Mouse (Mus musculus) myocyte (in vitro differentiated cells): Measurements from ENCODE around the gene Krtap11-1. TPM values are rescaled to one million over a fixed set of nuclear protein-coding genes. Genes with fewer than 3 reads are reported as not detected.

Experiments
- H3K27me3 ChIP-seq: one replicate; pipeline ENCODE4 v1.6.1; 2011; ENCODE audit not compliant: control insufficient read depth, insufficient read depth, insufficient read length
- H3K36me3 ChIP-seq: one replicate; pipeline ENCODE4 v1.6.1; 2011; ENCODE audit not compliant: control insufficient read depth, insufficient read depth
- H3K4me2 ChIP-seq: one replicate; pipeline ENCODE4 v1.6.1; 2011; ENCODE audit warnings: low read depth, control low read depth
- H3K4me3 ChIP-seq: one replicate; pipeline ENCODE4 v1.5.1; 2011; ENCODE audit warnings: mild to moderate bottlenecking, control low read depth, moderate library complexity
- H3K79me2 ChIP-seq: one replicate; pipeline ENCODE4 v1.6.1; 2011; ENCODE audit not compliant: control insufficient read depth, insufficient read depth
- H3ac ChIP-seq: one replicate; pipeline ENCODE4 v1.6.1; 2011; ENCODE audit not compliant: control insufficient read depth, insufficient read length
- CEBPB ChIP-seq: IDR thresholded peaks from 2 replicates; pipeline ENCODE4 v1.6.1; 2011; ENCODE audit warnings: mild to moderate bottlenecking, moderate library complexity; ENCODE audit not compliant: poor library complexity, insufficient read depth, severe bottlenecking
- E2F4 ChIP-seq: IDR thresholded peaks from one replicate; pipeline ENCODE4 v1.6.1; 2011; ENCODE audit warnings: mild to moderate bottlenecking, control low read depth, moderate library complexity; ENCODE audit not compliant: insufficient read depth
- MAX ChIP-seq: IDR thresholded peaks from one replicate; pipeline ENCODE4 v1.6.1; 2011; ENCODE audit warnings: low read depth, mild to moderate bottlenecking, control low read depth
- MYOD1 ChIP-seq, 3 experiments: IDR thresholded peaks; one replicate each; pipeline ENCODE4 v1.6.1; 2011; ENCODE audit warnings: control low read depth in 2 of 3, low read depth in 2 of 3, mild to moderate bottlenecking in 2 of 3, moderate library complexity in 1 of 3; ENCODE audit not compliant: insufficient read length in 2 of 3, control insufficient read depth in 1 of 3
- MYOG ChIP-seq, 3 experiments: IDR thresholded peaks; one replicate each; pipeline ENCODE4 v1.6.1; 2011; ENCODE audit warnings: control low read depth in 2 of 3, low read depth in 2 of 3, mild to moderate bottlenecking in 2 of 3; ENCODE audit not compliant: insufficient read length in 2 of 3, control insufficient read depth in 1 of 3, insufficient read depth in 1 of 3
- POLR2A ChIP-seq: IDR thresholded peaks from one replicate; pipeline ENCODE4 v1.6.1; 2011; ENCODE audit warnings: low read depth, mild to moderate bottlenecking, control low read depth, moderate library complexity; ENCODE audit not compliant: insufficient read length
- POLR2AphosphoS2 ChIP-seq: IDR thresholded peaks from one replicate; pipeline ENCODE4 v1.6.1; 2011; ENCODE audit warnings: low read depth, control low read depth; ENCODE audit not compliant: insufficient read length
- REST ChIP-seq: IDR thresholded peaks from one replicate; pipeline ENCODE4 v1.6.1; 2011; ENCODE audit warnings: mild to moderate bottlenecking, control low read depth, moderate library complexity; ENCODE audit not compliant: insufficient read depth, insufficient read length
- SRF ChIP-seq: IDR thresholded peaks from one replicate; pipeline ENCODE4 v1.6.1; 2011; ENCODE audit warnings: low read depth; ENCODE audit not compliant: control insufficient read depth, insufficient read length
- TCF12 ChIP-seq: IDR thresholded peaks from one replicate; pipeline ENCODE4 v1.6.1; 2011; ENCODE audit warnings: mild to moderate bottlenecking, control low read depth; ENCODE audit not compliant: poor library complexity, insufficient read depth, severe bottlenecking
- TCF3 ChIP-seq: IDR thresholded peaks from one replicate; pipeline ENCODE4 v1.6.1; 2011; ENCODE audit warnings: low read depth, control low read depth; ENCODE audit not compliant: insufficient read length
- USF1 ChIP-seq: IDR thresholded peaks from one replicate; pipeline ENCODE4 v1.6.1; 2011; ENCODE audit warnings: low read depth, mild to moderate bottlenecking, control low read depth, moderate library complexity
- polyA plus RNA-seq: library from polyadenylated mRNA; unstranded; fragments of >200 nt; fragmentation: generic; extraction: Trizol; gene quantifications from one replicate; pipeline ENCODE4 v1.2.1, GENCODE M21; 2012; ENCODE audit warnings: missing spikeins

Gene Krtap11-1
- polyA plus RNA-seq, 1 experiment: not detected

- Histone ChIP-seq H3ac (no peak overlapping the region), H3K4me2 (no peak overlapping the region), H3K4me3 (no peak overlapping the region), H3K79me2 (no peaks in the 10 kb centered on the region), H3K27me3 (no peaks in the 10 kb centered on the region), H3K36me3 (no peaks in the 10 kb centered on the region)
- TF ChIP-seq SRF (no peak), USF1 (no peak), CEBPB (no peak), TCF3 (no peak), POLR2A (no peak), MAX (no peak), TCF12 (no peak), E2F4 (no peak), REST (no peak), MYOD1 (IDR thresholded peaks at IDR 0.05; ENCODE audit: control insufficient read depth in 1 of 3, insufficient read length in 2 of 3, low read depth in 2 of 3) (no peak), MYOG (IDR thresholded peaks at IDR 0.05; ENCODE audit: control insufficient read depth in 1 of 3, insufficient read depth in 1 of 3, insufficient read length in 2 of 3, low read depth in 2 of 3) (no peak), POLR2AphosphoS2 (no peak)
Observed at GRCm38 (mm10) chr16:89570516-89570915, 467 bp downstream of the Krtap11-1 start.

- no peaks in the 10 kb centered on the region for H3K36me3 ChIP-seq
- TF ChIP-seq SRF: no peak
- no peak for TF ChIP-seq USF1
- no peak for TF ChIP-seq MYOG (IDR thresholded peaks at IDR 0.05; ENCODE audit: control insufficient read depth in 1 of 3, insufficient read depth in 1 of 3, insufficient read length in 2 of 3, low read depth in 2 of 3)
- TF ChIP-seq REST: no peak
- TF ChIP-seq E2F4: no peak
- TF ChIP-seq POLR2AphosphoS2: no peak
- no peak for TF ChIP-seq TCF3
- no peak for TF ChIP-seq MAX
- TF ChIP-seq TCF12: no peak
- TF ChIP-seq POLR2A: no peak
- TF ChIP-seq CEBPB: no peak
- no peak for TF ChIP-seq MYOD1 (IDR thresholded peaks at IDR 0.05; ENCODE audit: control insufficient read depth in 1 of 3, insufficient read length in 2 of 3, low read depth in 2 of 3)
- no peak overlapping the region for H3K4me2 ChIP-seq
- no peaks in the 10 kb centered on the region for H3K79me2 ChIP-seq
- no peaks in the 10 kb centered on the region for H3K27me3 ChIP-seq
- H3ac ChIP-seq: no peak overlapping the region
- no peak overlapping the region for H3K4me3 ChIP-seq
Observed at GRCm38 (mm10) chr16:89569136-89569535, 1.8 kb downstream of the Krtap11-1 start.

GRCm38 (mm10) chr16:89568141-89568540 lies 2.8 kb downstream of the Krtap11-1 start:
- Histone ChIP-seq H3K4me2 (no peak overlapping the region), H3K27me3 (no peaks in the 10 kb centered on the region), H3K4me3 (no peak overlapping the region), H3K36me3 (no peaks in the 10 kb centered on the region), H3ac (no peak overlapping the region), H3K79me2 (no peaks in the 10 kb centered on the region)
- TF ChIP-seq MAX (no peak), POLR2AphosphoS2 (no peak), E2F4 (no peak), SRF (no peak), MYOD1 (IDR thresholded peaks at IDR 0.05; ENCODE audit: control insufficient read depth in 1 of 3, insufficient read length in 2 of 3, low read depth in 2 of 3) (no peak), TCF3 (no peak)

GRCm38 (mm10) chr16:89550298-89550697 lies 20.7 kb downstream of the Krtap11-1 start:
- Histone ChIP-seq H3K27me3 (no peaks in the 10 kb centered on the region), H3K36me3 (no peaks in the 10 kb centered on the region), H3ac (no peak overlapping the region), H3K4me2 (no peak overlapping the region), H3K79me2 (no peaks in the 10 kb centered on the region), H3K4me3 (no peak overlapping the region)
- no peak for TF ChIP-seq MYOG (IDR thresholded peaks at IDR 0.05; ENCODE audit: control insufficient read depth in 1 of 3, insufficient read depth in 1 of 3, insufficient read length in 2 of 3, low read depth in 2 of 3)
- no peak for TF ChIP-seq TCF3
- TF ChIP-seq REST: no peak
- TF ChIP-seq CEBPB: no peak
- no peak for TF ChIP-seq USF1
- TF ChIP-seq SRF: no peak
- no peak for TF ChIP-seq TCF12
- TF ChIP-seq E2F4: no peak
- TF ChIP-seq POLR2AphosphoS2: no peak
- TF ChIP-seq POLR2A: no peak
- no peak for TF ChIP-seq MYOD1 (IDR thresholded peaks at IDR 0.05; ENCODE audit: control insufficient read depth in 1 of 3, insufficient read length in 2 of 3, low read depth in 2 of 3)

- Histone ChIP-seq H3K4me2 (no peak overlapping the region), H3K79me2 (no peaks in the 10 kb centered on the region), H3ac (no peak overlapping the region), H3K27me3 (no peaks in the 10 kb centered on the region), H3K4me3 (no peak overlapping the region), H3K36me3 (no peaks in the 10 kb centered on the region)
- TF ChIP-seq POLR2A (no peak), CEBPB (no peak), POLR2AphosphoS2 (no peak), TCF12 (no peak), USF1 (no peak), SRF (no peak), MAX (no peak), MYOD1 (IDR thresholded peaks at IDR 0.05; ENCODE audit: control insufficient read depth in 1 of 3, insufficient read length in 2 of 3, low read depth in 2 of 3) (no peak), REST (no peak), TCF3 (no peak), E2F4 (no peak), MYOG (IDR thresholded peaks at IDR 0.05; ENCODE audit: control insufficient read depth in 1 of 3, insufficient read depth in 1 of 3, insufficient read length in 2 of 3, low read depth in 2 of 3) (no peak)
Observed at GRCm38 (mm10) chr16:89538031-89538484, 32.9 kb downstream of the Krtap11-1 start.
